Mouse (Mus musculus): ENCODE results near the gene Slc9a1.
A peak's percentile ranks its signal among the peaks of the same experiment; 100 is the strongest.

The Slc9a1 gene

GRCm38 (mm10) chr4:133404256-133404655, 34.8 kb downstream of the Slc9a1 start:
- DNase-seq: no peak

GRCm38 (mm10) chr4:133406313-133407056, 37.0 kb downstream of the Slc9a1 start:
- DNase-seq: no peak

GRCm38 (mm10) chr4:133407114-133407787, 37.7 kb downstream of the Slc9a1 start:
- DNase-seq: peak; percentile 77 to 78

GRCm38 (mm10) chr4:133408006-133408405, 38.5 kb downstream of the Slc9a1 start:
- DNase-seq: no peak

- DNase-seq: no peak
These were observed 41.5 kb downstream of the Slc9a1 start for GRCm38 (mm10) chr4:133410994-133411393.

- DNase-seq: peak in 1 of 2 experiments; percentile 6
These were observed 42.6 kb downstream of the Slc9a1 start for GRCm38 (mm10) chr4:133412096-133412495.

GRCm38 (mm10) chr4:133412575-133413540, 43.4 kb downstream of the Slc9a1 start:
- DNase-seq: no peak

- DNase-seq: no peak
These were observed 44.1 kb downstream of the Slc9a1 start for GRCm38 (mm10) chr4:133413617-133414016.

GRCm38 (mm10) chr4:133414920-133415319, 45.4 kb downstream of the Slc9a1 start:
- peak in 1 of 2 experiments; percentile 42 for DNase-seq

- DNase-seq: peak; percentile 80 to 94
These were observed 50.0 kb downstream of the Slc9a1 start for GRCm38 (mm10) chr4:133419312-133420004.

GRCm38 (mm10) chr4:133421989-133422388, 52.5 kb downstream of the Slc9a1 start:
- no peak for DNase-seq

- DNase-seq: no peak
These were observed 53.1 kb downstream of the Slc9a1 start for GRCm38 (mm10) chr4:133422601-133423000.

- peak; percentile 73 to 83 for DNase-seq
These were observed 53.6 kb downstream of the Slc9a1 start for GRCm38 (mm10) chr4:133423108-133423507.

GRCm38 (mm10) chr4:133423691-133424090, 54.2 kb downstream of the Slc9a1 start:
- no peak for DNase-seq

- DNase-seq: peak; percentile 85 to 86
These were observed 54.6 kb downstream of the Slc9a1 start for GRCm38 (mm10) chr4:133424100-133424499.

GRCm38 (mm10) chr4:133426141-133426540, 56.6 kb downstream of the Slc9a1 start:
- no peak for DNase-seq

- no peak for DNase-seq
These were observed 62.0 kb downstream of the Slc9a1 start for GRCm38 (mm10) chr4:133431508-133431907.

- DNase-seq: peak; percentile 72 to 74
These were observed 63.2 kb downstream of the Slc9a1 start for GRCm38 (mm10) chr4:133432560-133433171.

- no peak for DNase-seq
These were observed 66.4 kb downstream of the Slc9a1 start for GRCm38 (mm10) chr4:133435921-133436320.

GRCm38 (mm10) chr4:133439460-133440376, 70.2 kb downstream of the Slc9a1 start:
- DNase-seq: peak; percentile 72 to 73

GRCm38 (mm10) chr4:133440377-133440795, 70.9 kb downstream of the Slc9a1 start:
- peak in 1 of 2 experiments; percentile 30 for DNase-seq
